Mouse (Mus musculus): ENCODE data around the gene Igtp. TPM values are rescaled to one million over a fixed set of nuclear protein-coding genes. Genes with fewer than 3 reads are reported as not detected.
"Not testable (repeated sequence)": the region's sequence is repeated elsewhere in the genome, so short reads cannot be mapped to it uniquely, and the experiment has no call there.

Igtp gene
- polyA plus RNA-seq, 1 experiment from 2014 or later: 1.6 TPM

DNA sequence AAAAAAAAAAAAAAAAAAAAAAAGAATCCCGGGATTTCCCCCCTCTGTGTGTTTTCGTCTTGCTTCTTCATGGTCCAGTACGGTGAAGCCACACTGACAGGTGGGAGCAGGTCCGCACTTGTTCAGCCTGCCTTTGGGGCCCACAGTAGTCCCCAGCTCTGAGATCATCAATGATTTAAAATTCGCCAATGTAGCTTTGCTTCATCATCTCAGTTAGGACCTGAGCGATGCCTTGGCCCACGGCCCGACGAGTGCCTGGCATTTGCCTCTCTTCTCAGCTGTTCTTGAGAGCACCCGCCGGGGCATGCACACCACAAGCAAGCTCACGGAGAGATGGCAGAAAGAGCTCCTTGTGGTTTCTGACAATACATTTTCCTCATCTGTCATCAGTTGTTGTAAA, 1.7 kb downstream of the Igtp start:
- no peak for DNase-seq (ENCODE audit: low spot score)
- no peak overlapping the region for H3K9ac ChIP-seq (ENCODE audit: low read length)
- H3K4me1 ChIP-seq (ENCODE audit: control insufficient read depth, insufficient read depth, low read length): no peaks in the 10 kb centered on the region
- no peak overlapping the region for H3K4me2 ChIP-seq (ENCODE audit: low read depth, severe bottlenecking)
- WGBS: 87% methylated on average over 12 of the region's 12 CpGs
- no peak overlapping the region for H3K4me3 ChIP-seq (ENCODE audit: low read depth, low read length)
- H3K27me3 ChIP-seq (ENCODE audit: control insufficient read depth, insufficient read depth, low read length): no peaks in the 10 kb centered on the region
- no peaks in the 10 kb centered on the region for H3K9me3 ChIP-seq (ENCODE audit: control insufficient read depth, low read length)
- H3K27ac ChIP-seq (replicated peaks; ENCODE audit: low read depth, low read length): no peak overlapping the region
- no peak for ATAC-seq (ENCODE audit: insufficient number of reproducible peaks, low FRiP score, low TSS enrichment, low read depth)
- H3K36me3 ChIP-seq (ENCODE audit: control insufficient read depth, insufficient read depth, low read length): no peaks in the 10 kb centered on the region

DNA sequence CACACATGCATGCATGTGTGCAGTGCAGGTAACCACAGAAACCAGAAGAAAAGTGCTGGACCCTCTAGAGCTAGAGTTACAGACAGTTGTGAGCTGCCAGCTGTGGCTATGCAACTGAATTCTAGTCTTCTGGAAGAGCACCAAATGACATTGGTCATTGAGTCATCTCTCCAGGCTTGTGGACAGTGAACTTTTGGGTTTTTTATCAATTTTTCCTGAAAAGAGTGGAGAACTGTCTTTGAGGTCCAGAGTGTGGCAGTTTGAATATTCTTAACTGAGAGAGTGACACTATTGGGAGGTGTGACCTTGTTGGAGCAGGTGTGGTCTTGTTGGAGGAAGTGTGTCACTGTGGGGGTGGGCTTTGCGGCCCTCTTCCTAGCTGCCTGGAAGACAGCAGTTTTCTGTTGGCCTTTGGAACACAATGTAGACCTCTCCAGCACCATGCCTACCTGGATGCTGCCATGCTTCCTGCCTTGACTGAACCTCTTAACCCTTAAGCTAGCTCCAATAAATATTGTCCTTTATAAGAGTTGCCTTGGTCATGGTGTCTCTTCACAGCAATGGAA, 11.0 kb downstream of the Igtp start:
- no peak for DNase-seq (ENCODE audit: low spot score)
- no peaks in the 10 kb centered on the region for H3K36me3 ChIP-seq (ENCODE audit: control insufficient read depth, insufficient read depth, low read length)
- 91% methylated on average over 1 of the region's 1 CpGs for WGBS
- no peak overlapping the region for H3K4me3 ChIP-seq (ENCODE audit: low read depth, low read length)
- no peak for ATAC-seq (ENCODE audit: insufficient number of reproducible peaks, low FRiP score, low TSS enrichment, low read depth)
- no peaks in the 10 kb centered on the region for H3K27me3 ChIP-seq (ENCODE audit: control insufficient read depth, insufficient read depth, low read length)
- H3K9ac ChIP-seq (ENCODE audit: low read length): no peak overlapping the region
- no peak overlapping the region for H3K4me2 ChIP-seq (ENCODE audit: low read depth, severe bottlenecking)
- no peak overlapping the region for H3K27ac ChIP-seq (replicated peaks; ENCODE audit: low read depth, low read length)
- peaks cover 8% of the 10 kb centered on the region for H3K4me1 ChIP-seq (ENCODE audit: control insufficient read depth, insufficient read depth, low read length)
- no peaks in the 10 kb centered on the region for H3K9me3 ChIP-seq (ENCODE audit: control insufficient read depth, low read length)

GRCm38 (mm10) chr11:58211062-58211681, 11.8 kb downstream of the Igtp start:
- 26% methylated on average over 9 of the region's 9 CpGs for WGBS
- Histone ChIP-seq H3K4me3 (ENCODE audit: low read depth, low read length) (no peak overlapping the region), H3K36me3 (ENCODE audit: control insufficient read depth, insufficient read depth, low read length) (no peaks in the 10 kb centered on the region), H3K27me3 (ENCODE audit: control insufficient read depth, insufficient read depth, low read length) (no peaks in the 10 kb centered on the region), H3K4me2 (ENCODE audit: low read depth, severe bottlenecking) (no peak overlapping the region), H3K9me3 (ENCODE audit: control insufficient read depth, low read length) (no peaks in the 10 kb centered on the region), H3K4me1 (ENCODE audit: control insufficient read depth, insufficient read depth, low read length) (peaks cover 8% of the 10 kb centered on the region), H3K27ac (replicated peaks; ENCODE audit: low read depth, low read length) (no peak overlapping the region), H3K9ac (ENCODE audit: low read length) (no peak overlapping the region)
- no peak for ATAC-seq (ENCODE audit: insufficient number of reproducible peaks, low FRiP score, low TSS enrichment, low read depth)
- no peak for DNase-seq (ENCODE audit: low spot score)

- Histone ChIP-seq H3K9me3 (ENCODE audit: control insufficient read depth, low read length) (no peaks in the 10 kb centered on the region), H3K4me3 (ENCODE audit: low read depth, low read length) (no peak overlapping the region), H3K27me3 (ENCODE audit: control insufficient read depth, insufficient read depth, low read length) (no peaks in the 10 kb centered on the region), H3K4me1 (ENCODE audit: control insufficient read depth, insufficient read depth, low read length) (peaks cover 8% of the 10 kb centered on the region), H3K9ac (ENCODE audit: low read length) (no peak overlapping the region), H3K27ac (replicated peaks; ENCODE audit: low read depth, low read length) (no peak overlapping the region), H3K36me3 (ENCODE audit: control insufficient read depth, insufficient read depth, low read length) (no peaks in the 10 kb centered on the region), H3K4me2 (ENCODE audit: low read depth, severe bottlenecking) (no peak overlapping the region)
- no peak for DNase-seq (ENCODE audit: low spot score)
- WGBS: 7% methylated on average over 2 of the region's 2 CpGs
- ATAC-seq (ENCODE audit: insufficient number of reproducible peaks, low FRiP score, low TSS enrichment, low read depth): no peak
Observed at GRCm38 (mm10) chr11:58211682-58212067, 12.3 kb downstream of the Igtp start.

DNA sequence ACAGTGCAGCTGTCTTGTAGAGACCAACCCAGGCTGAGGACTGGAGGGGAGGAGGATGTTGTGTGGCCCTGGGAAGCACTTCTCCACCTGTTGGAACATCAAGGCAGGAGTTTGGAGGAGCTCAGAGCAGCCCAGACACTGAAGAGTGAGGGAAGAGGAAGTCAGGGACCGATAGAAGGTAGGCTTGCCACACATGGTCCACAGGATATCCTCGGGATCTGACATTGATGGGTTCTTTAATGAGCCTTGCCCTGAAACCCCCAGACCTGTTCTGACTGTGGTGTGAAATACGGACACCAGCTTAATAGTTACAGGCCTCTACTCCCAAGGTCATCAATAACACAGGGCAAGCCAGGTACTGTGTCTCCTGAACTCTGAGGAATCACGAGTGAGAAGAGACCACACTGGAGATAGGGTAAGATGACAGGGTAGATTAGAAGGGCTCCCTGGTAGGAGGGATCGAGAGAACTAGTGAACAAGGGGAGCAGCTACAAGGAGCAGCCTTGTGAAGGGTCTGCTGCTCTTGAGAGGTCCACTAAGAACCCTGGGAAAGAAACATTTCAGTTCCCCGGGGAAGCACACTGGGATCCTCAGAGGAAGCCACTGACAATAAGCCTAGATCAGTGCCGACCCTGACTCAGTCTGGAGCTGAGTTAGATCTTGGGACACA, 14.5 kb downstream of the Igtp start:
- DNase-seq (ENCODE audit: low spot score) (no peak), ATAC-seq (ENCODE audit: insufficient number of reproducible peaks, low FRiP score, low TSS enrichment, low read depth) (no peak)
- Histone ChIP-seq H3K27ac (replicated peaks; ENCODE audit: low read depth, low read length) (no peak overlapping the region), H3K9me3 (ENCODE audit: control insufficient read depth, low read length) (no peaks in the 10 kb centered on the region), H3K4me1 (ENCODE audit: control insufficient read depth, insufficient read depth, low read length) (peaks cover 8% of the 10 kb centered on the region), H3K4me2 (ENCODE audit: low read depth, severe bottlenecking) (no peak overlapping the region), H3K9ac (ENCODE audit: low read length) (no peak overlapping the region), H3K36me3 (ENCODE audit: control insufficient read depth, insufficient read depth, low read length) (no peaks in the 10 kb centered on the region), H3K27me3 (ENCODE audit: control insufficient read depth, insufficient read depth, low read length) (no peaks in the 10 kb centered on the region), H3K4me3 (ENCODE audit: low read depth, low read length) (no peak overlapping the region)
- WGBS: 73% methylated on average over 7 of the region's 7 CpGs

DNA sequence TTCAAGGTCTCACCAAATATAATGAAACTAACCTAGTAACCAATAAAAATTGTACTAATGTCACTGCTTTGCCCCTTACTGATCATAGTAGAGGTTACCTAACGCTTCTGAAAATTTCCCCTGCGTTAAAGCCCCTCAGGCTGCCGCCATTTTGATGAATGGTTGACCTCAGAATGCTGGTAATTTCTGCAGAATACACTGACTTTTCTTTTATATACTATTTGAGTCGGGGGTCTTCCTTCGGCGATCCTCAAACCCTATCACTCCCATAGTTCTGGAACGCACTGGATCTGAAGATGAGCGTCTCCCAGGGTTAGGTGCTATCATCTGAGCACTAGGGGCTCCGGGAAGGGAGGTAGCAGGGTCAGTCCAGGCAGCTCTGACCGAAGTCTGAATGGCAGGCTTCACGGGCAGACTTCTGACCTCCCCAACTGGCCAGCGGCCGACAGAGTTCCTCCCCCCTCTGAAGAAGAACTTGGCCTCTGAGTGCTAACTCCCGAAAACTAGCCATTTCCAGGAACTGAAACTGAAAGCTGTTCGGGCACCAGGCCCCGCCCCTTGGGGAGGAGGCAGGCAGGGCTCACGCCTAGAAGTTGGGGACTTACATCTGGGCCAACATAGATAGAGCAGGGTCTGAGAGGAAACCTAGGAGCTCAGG, 15.2 kb downstream of the Igtp start:
- peak overlapping the region; percentile 24 for H3K4me3 ChIP-seq (ENCODE audit: low read depth, low read length)
- no peaks in the 10 kb centered on the region for H3K27me3 ChIP-seq (ENCODE audit: control insufficient read depth, insufficient read depth, low read length)
- peaks cover 8% of the 10 kb centered on the region for H3K4me1 ChIP-seq (ENCODE audit: control insufficient read depth, insufficient read depth, low read length)
- WGBS: 35% methylated on average over 16 of the region's 17 CpGs
- peak; percentile 56 for DNase-seq (ENCODE audit: low spot score)
- no peak overlapping the region for H3K9ac ChIP-seq (ENCODE audit: low read length)
- H3K36me3 ChIP-seq (ENCODE audit: control insufficient read depth, insufficient read depth, low read length): no peaks in the 10 kb centered on the region
- no peak overlapping the region for H3K27ac ChIP-seq (replicated peaks; ENCODE audit: low read depth, low read length)
- peak; percentile 44; the same call in 1 of the 2 replicates for ATAC-seq (ENCODE audit: insufficient number of reproducible peaks, low FRiP score, low TSS enrichment, low read depth)
- H3K9me3 ChIP-seq (ENCODE audit: control insufficient read depth, low read length): no peaks in the 10 kb centered on the region
- H3K4me2 ChIP-seq (ENCODE audit: low read depth, severe bottlenecking): peak overlapping the region; percentile 46

GRCm38 (mm10) chr11:58215049-58215430, 15.7 kb downstream of the Igtp start:
- not testable (repeated sequence) for H3K27ac ChIP-seq (replicated peaks; ENCODE audit: low read depth, low read length); H3K4me1 ChIP-seq (ENCODE audit: control insufficient read depth, insufficient read depth, low read length); H3K9ac ChIP-seq (ENCODE audit: low read length); H3K27me3 ChIP-seq (ENCODE audit: control insufficient read depth, insufficient read depth, low read length); H3K36me3 ChIP-seq (ENCODE audit: control insufficient read depth, insufficient read depth, low read length); H3K4me3 ChIP-seq (ENCODE audit: low read depth, low read length); H3K9me3 ChIP-seq (ENCODE audit: control insufficient read depth, low read length); H3K4me2 ChIP-seq (ENCODE audit: low read depth, severe bottlenecking); DNase-seq (ENCODE audit: low spot score); ATAC-seq (ENCODE audit: insufficient number of reproducible peaks, low FRiP score, low TSS enrichment, low read depth)
- WGBS: 22% methylated on average over 2 of the region's 3 CpGs

DNA sequence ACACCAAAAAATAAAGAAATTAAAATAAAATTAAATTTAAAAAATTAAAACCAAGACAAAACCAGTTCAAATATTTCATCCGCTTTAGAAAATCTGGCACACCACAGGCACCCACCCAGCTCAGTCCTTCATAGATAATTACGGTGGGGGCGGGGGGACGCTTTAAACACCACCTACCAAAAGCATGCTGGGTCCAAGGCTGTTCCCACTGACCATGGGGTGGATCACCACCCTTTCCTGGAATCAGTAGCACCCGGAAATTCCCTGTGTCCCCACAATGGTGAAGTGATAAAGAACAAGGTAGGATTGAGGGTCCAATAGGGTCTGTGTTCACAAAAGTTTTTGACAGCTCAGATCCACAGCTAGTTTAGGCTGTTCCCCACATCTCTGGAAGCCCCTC, 16.5 kb downstream of the Igtp start:
- H3K9me3 ChIP-seq (ENCODE audit: control insufficient read depth, low read length): no peaks in the 10 kb centered on the region
- H3K27me3 ChIP-seq (ENCODE audit: control insufficient read depth, insufficient read depth, low read length): no peaks in the 10 kb centered on the region
- H3K4me2 ChIP-seq (ENCODE audit: low read depth, severe bottlenecking): no peak overlapping the region
- H3K4me1 ChIP-seq (ENCODE audit: control insufficient read depth, insufficient read depth, low read length): peaks cover 8% of the 10 kb centered on the region
- ATAC-seq (ENCODE audit: insufficient number of reproducible peaks, low FRiP score, low TSS enrichment, low read depth) (no peak), DNase-seq (ENCODE audit: low spot score) (no peak)
- WGBS: 84% methylated on average over 5 of the region's 5 CpGs
- H3K4me3 ChIP-seq (ENCODE audit: low read depth, low read length): no peak overlapping the region
- H3K27ac ChIP-seq (replicated peaks; ENCODE audit: low read depth, low read length): no peak overlapping the region
- H3K36me3 ChIP-seq (ENCODE audit: control insufficient read depth, insufficient read depth, low read length): no peaks in the 10 kb centered on the region
- H3K9ac ChIP-seq (ENCODE audit: low read length): no peak overlapping the region
